Comparison of ENCODE assay signal across 9 mouse cellular contexts in the genomic region with DNA sequence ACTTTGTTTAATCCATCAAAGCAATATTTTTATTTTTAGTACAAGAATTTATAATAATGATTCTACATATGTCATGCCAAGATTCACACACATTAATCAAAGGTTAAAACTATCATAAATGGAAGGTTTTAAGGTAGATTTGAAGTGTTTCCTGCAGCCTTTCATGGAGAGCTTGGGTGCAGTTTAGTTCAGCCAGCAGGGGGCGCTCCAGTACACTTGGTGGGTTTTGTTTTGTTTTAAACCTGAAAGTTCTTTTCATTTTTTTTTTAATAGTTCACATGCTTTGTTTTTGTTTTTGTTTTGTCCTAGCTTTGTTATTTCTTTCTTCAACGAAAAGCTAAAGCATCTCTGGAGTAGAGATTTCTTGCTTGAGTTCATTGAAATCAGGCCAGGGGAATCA.
A peak's percentile ranks its signal among the peaks of the same experiment; 100 is the strongest.
DNase-seq lines count a peak whose midpoint lies in the region; ATAC-seq and TF ChIP-seq lines count a peak whose summit lies in the region.
"Had no signal": no experiment of that assay in that cellular context is flagged by ENCODE, and none has a peak within 500 bp of the region (broad histone marks: within the 10 kb centered on the region; RNA-seq: fewer than 3 reads in every experiment).

No protein-coding gene starts in this region.

- no peak overlapping the region for H3K9ac ChIP-seq in hindbrain, embryonic 12.5 days
- H3K9ac ChIP-seq: neural tube, embryonic 12.5 days had no signal

- no peaks in the 10 kb centered on the region for H3K4me1 ChIP-seq in hindbrain, embryonic 10.5 days (replicated peaks)
- no peaks in the 10 kb centered on the region for H3K4me1 ChIP-seq in hindbrain, embryonic 12.5 days
- no peaks in the 10 kb centered on the region for H3K4me1 ChIP-seq in E14TG2a.4 (replicated peaks; ENCODE audit: low read depth, low read length)
- H3K4me1 ChIP-seq in limb, embryonic 10.5 days, result no peaks in the 10 kb centered on the region
- H3K4me1 ChIP-seq: neural tube, embryonic 12.5 days had no signal

- no peaks in the 10 kb centered on the region for H3K36me3 ChIP-seq in hindbrain, embryonic 10.5 days
- H3K36me3 ChIP-seq in hindbrain, embryonic 12.5 days, result no peaks in the 10 kb centered on the region
- no peaks in the 10 kb centered on the region for H3K36me3 ChIP-seq in E14TG2a.4 (ENCODE audit: insufficient read depth, low read length)
- no peaks in the 10 kb centered on the region for H3K36me3 ChIP-seq in limb, embryonic 10.5 days
- H3K36me3 ChIP-seq: neural tube, embryonic 12.5 days had no signal

- H3K27ac ChIP-seq in hindbrain, embryonic 10.5 days, result no peak overlapping the region
- H3K27ac ChIP-seq in hindbrain, embryonic 12.5 days, result no peak overlapping the region
- H3K27ac ChIP-seq in limb, embryonic 10.5 days, result no peak overlapping the region
- H3K27ac ChIP-seq: neural tube, embryonic 12.5 days had no signal

- H3K27me3 ChIP-seq in hindbrain, embryonic 10.5 days (ENCODE audit: insufficient read depth, poor library complexity, severe bottlenecking), result no peaks in the 10 kb centered on the region
- no peaks in the 10 kb centered on the region for H3K27me3 ChIP-seq in hindbrain, embryonic 12.5 days
- H3K27me3 ChIP-seq in E14TG2a.4 (ENCODE audit: insufficient read depth, low read length), result no peaks in the 10 kb centered on the region
- no peaks in the 10 kb centered on the region for H3K27me3 ChIP-seq in limb, embryonic 10.5 days (ENCODE audit: low read depth, poor library complexity, severe bottlenecking)
- H3K27me3 ChIP-seq: neural tube, embryonic 12.5 days had no signal

- ATAC-seq in hindbrain, embryonic 12.5 days (ENCODE audit: low FRiP score), result no peak
- no peak for ATAC-seq in megakaryocyte-erythroid progenitor cell, adult 5-6 weeks (replicated peaks; ENCODE audit: low FRiP score, low TSS enrichment, poor library complexity, severe bottlenecking)

- no peak overlapping the region for H3K4me3 ChIP-seq in hindbrain, embryonic 10.5 days
- no peak overlapping the region for H3K4me3 ChIP-seq in hindbrain, embryonic 12.5 days
- no peak overlapping the region for H3K4me3 ChIP-seq in E14TG2a.4 (replicated peaks; ENCODE audit: low read length)
- no peak overlapping the region for H3K4me3 ChIP-seq in limb, embryonic 10.5 days
- H3K4me3 ChIP-seq: neural tube, embryonic 12.5 days had no signal

- 6% methylated on average over 2 of the region's 2 CpGs for WGBS in hindbrain, embryonic 10.5 days
- WGBS in hindbrain, embryonic 12.5 days, result 6% methylated on average over 2 of the region's 2 CpGs
- WGBS in limb, embryonic 10.5 days, result 3% methylated on average over 2 of the region's 2 CpGs

- no peak overlapping the region for H3K4me2 ChIP-seq in hindbrain, embryonic 12.5 days (replicated peaks)
- H3K4me2 ChIP-seq: neural tube, embryonic 12.5 days had no signal

- peak; percentile 77 for TF ChIP-seq CTCF in E14TG2a.4 (conservative IDR thresholded peaks at IDR 0.05; ENCODE audit: low read length)

- H3K9me3 ChIP-seq in hindbrain, embryonic 10.5 days, result no peaks in the 10 kb centered on the region
- H3K9me3 ChIP-seq in hindbrain, embryonic 12.5 days (replicated peaks), result no peaks in the 10 kb centered on the region
- H3K9me3 ChIP-seq in E14TG2a.4 (ENCODE audit: low read length), result no peaks in the 10 kb centered on the region
- H3K9me3 ChIP-seq in limb, embryonic 10.5 days (replicated peaks), result no peaks in the 10 kb centered on the region
- H3K9me3 ChIP-seq: neural tube, embryonic 12.5 days had no signal

- DNase-seq in hindbrain, embryonic 10.5 days (ENCODE audit: low spot score), result peak; percentile 46
- DNase-seq in adrenal gland, adult (ENCODE audit: inconsistent age in 2 of 2, low spot score in 1 of 2), result peak; percentile 11 to 70
- DNase-seq in embryo, embryonic 10.5 days (ENCODE audit: low spot score), result peak; percentile 68
- DNase-seq in limb, embryonic 10.5 days (ENCODE audit: low spot score), result peak; percentile 75
- peak; percentile 9 to 11 for DNase-seq in right cerebral cortex, postnatal 36 days (ENCODE audit: low spot score in 2 of 2)

Comparison
In these comparisons a context has a peak if more than half of its experiments do, and no peak if none do; other contexts are left out.
1. DNase-seq: peak in every context shown above with its lines; median percentile 75 in limb, embryonic 10.5 days; 68 in embryo, embryonic 10.5 days; 46 in hindbrain, embryonic 10.5 days; 40 in adrenal gland, adult; 10 in right cerebral cortex, postnatal 36 days.